Comparison of ENCODE assay signal across 9 mouse cellular contexts in genomic region chr6:120566911-120567909, GRCm38 (mm10). TPM values are rescaled to one million over a fixed set of nuclear protein-coding genes. Genes with fewer than 3 reads are reported as not detected.
DNase-seq lines count a peak whose midpoint lies in the region; ATAC-seq lines count a peak whose summit lies in the region.
"Had no signal": no experiment of that assay in that cellular context is flagged by ENCODE, and none has a peak within 500 bp of the region (broad histone marks: within the 10 kb centered on the region; RNA-seq: fewer than 3 reads in every experiment).

No protein-coding gene starts in this region.

- no peak overlapping the region for H3K4me2 ChIP-seq in neural tube, embryonic 14.5 days (ENCODE audit: low read depth, low read length)
- H3K4me2 ChIP-seq in neural tube, embryonic 15.5 days = no peak overlapping the region
- H3K4me2 ChIP-seq in liver, embryonic 16.5 days (ENCODE audit: low read depth, low read length) = no peak overlapping the region
- H3K4me2 ChIP-seq in kidney, embryonic 16.5 days (replicated peaks; ENCODE audit: low read depth, low read length) = no peak overlapping the region

- no peaks in the 10 kb centered on the region for H3K36me3 ChIP-seq in neural tube, embryonic 14.5 days (ENCODE audit: control insufficient read depth, insufficient read depth, low read length)
- no peaks in the 10 kb centered on the region for H3K36me3 ChIP-seq in neural tube, embryonic 15.5 days
- H3K36me3 ChIP-seq in liver, embryonic 16.5 days (ENCODE audit: control insufficient read depth, insufficient read depth) = no peaks in the 10 kb centered on the region
- no peaks in the 10 kb centered on the region for H3K36me3 ChIP-seq in kidney, embryonic 16.5 days (ENCODE audit: insufficient read depth, low read length)

- peak; percentile 17 to 49 for DNase-seq in adrenal gland, adult (ENCODE audit: inconsistent age in 2 of 2, low spot score in 1 of 2)
- DNase-seq in adrenal gland, adult 8-10 months = no peak
- DNase-seq in spleen, postnatal 14 days (ENCODE audit: low spot score in 2 of 2) = peak; percentile 28 to 62
- DNase-seq in layer of hippocampus, adult 9-10 months (ENCODE audit: low spot score) = no peak

- H3K9ac ChIP-seq in neural tube, embryonic 14.5 days (replicated peaks; ENCODE audit: low read depth, low read length) = no peak overlapping the region
- no peak overlapping the region for H3K9ac ChIP-seq in neural tube, embryonic 15.5 days (replicated peaks)
- H3K9ac ChIP-seq in liver, embryonic 16.5 days (ENCODE audit: low read depth, low read length) = no peak overlapping the region
- no peak overlapping the region for H3K9ac ChIP-seq in kidney, embryonic 16.5 days (replicated peaks; ENCODE audit: low read length)

- H3K9me3 ChIP-seq in neural tube, embryonic 14.5 days (ENCODE audit: control insufficient read depth, low read length) = no peaks in the 10 kb centered on the region
- no peaks in the 10 kb centered on the region for H3K9me3 ChIP-seq in neural tube, embryonic 15.5 days (replicated peaks)
- H3K9me3 ChIP-seq in liver, embryonic 16.5 days (replicated peaks; ENCODE audit: control insufficient read depth, low read length) = no peaks in the 10 kb centered on the region
- no peaks in the 10 kb centered on the region for H3K9me3 ChIP-seq in kidney, embryonic 16.5 days (ENCODE audit: low read length)

- H3K27ac ChIP-seq in neural tube, embryonic 14.5 days (ENCODE audit: low read depth, low read length) = 0 out of 2 replicates have a peak overlapping the region, but pooled peaks have one; percentile 10
- H3K27ac ChIP-seq in neural tube, embryonic 15.5 days (replicated peaks) = no peak overlapping the region
- H3K27ac ChIP-seq in liver, embryonic 16.5 days (ENCODE audit: low read length) = peak overlapping the region; percentile 32
- H3K27ac ChIP-seq in kidney, embryonic 16.5 days (ENCODE audit: low read length) = no peak overlapping the region

- no peaks in the 10 kb centered on the region for H3K27me3 ChIP-seq in neural tube, embryonic 14.5 days (ENCODE audit: control insufficient read depth, insufficient read depth, low read length)
- no peaks in the 10 kb centered on the region for H3K27me3 ChIP-seq in neural tube, embryonic 15.5 days (replicated peaks)
- H3K27me3 ChIP-seq in liver, embryonic 16.5 days (ENCODE audit: control insufficient read depth, insufficient read depth, low read depth, low read length) = no peaks in the 10 kb centered on the region
- no peaks in the 10 kb centered on the region for H3K27me3 ChIP-seq in kidney, embryonic 16.5 days (ENCODE audit: insufficient read depth, low read length)

- H3K4me1 ChIP-seq in neural tube, embryonic 14.5 days (ENCODE audit: control insufficient read depth, insufficient read depth, low read length) = no peaks in the 10 kb centered on the region
- no peaks in the 10 kb centered on the region for H3K4me1 ChIP-seq in neural tube, embryonic 15.5 days
- peaks cover 5% of the 10 kb centered on the region for H3K4me1 ChIP-seq in liver, embryonic 16.5 days (ENCODE audit: control insufficient read depth, low read depth, low read length)
- no peaks in the 10 kb centered on the region for H3K4me1 ChIP-seq in kidney, embryonic 16.5 days (ENCODE audit: insufficient read depth, low read length)

- no peak for ATAC-seq in neural tube, embryonic 14.5 days (ENCODE audit: low read depth)
- no peak for ATAC-seq in neural tube, embryonic 15.5 days (ENCODE audit: low FRiP score)
- peak; percentile 52 for ATAC-seq in liver, embryonic 16.5 days (ENCODE audit: low read depth)
- ATAC-seq in kidney, embryonic 16.5 days (ENCODE audit: low FRiP score, low TSS enrichment) = no peak

- 62% methylated on average over 18 of the region's 18 CpGs for WGBS in neural tube, embryonic 14.5 days
- WGBS in neural tube, embryonic 15.5 days = 58% methylated on average over 18 of the region's 18 CpGs
- 56% methylated on average over 18 of the region's 18 CpGs for WGBS in liver, embryonic 16.5 days (ENCODE audit: insufficient replicate concordance)
- WGBS in kidney, embryonic 16.5 days = 66% methylated on average over 18 of the region's 18 CpGs

- no peak overlapping the region for H3K4me3 ChIP-seq in neural tube, embryonic 14.5 days (ENCODE audit: low read depth, low read length)
- H3K4me3 ChIP-seq in neural tube, embryonic 15.5 days (replicated peaks) = no peak overlapping the region
- H3K4me3 ChIP-seq in liver, embryonic 16.5 days (ENCODE audit: low read depth, low read length) = no peak overlapping the region
- H3K4me3 ChIP-seq in kidney, embryonic 16.5 days (ENCODE audit: low read length) = no peak overlapping the region
- H3K4me3 ChIP-seq: erythroblast, embryonic 14.5 days had no signal

RNA-seq across cellular contexts. Expression of gene Hdhd5, which starts 36.1 kb away (rescaled TPM):
- total RNA-seq in adrenal gland, adult 8-10 months (2022) = 10 to 100 TPM; 35.7 to 48.0 (median 40.7) TPM
- polyA plus RNA-seq in neural tube, embryonic 14.5 days (2014; fragmentation: Nextera tagmentation; extraction: Ambion mirVana) = 11.8 and 14.2 TPM in 2 replicates
- 16.8 and 18.8 TPM in 2 replicates for polyA plus RNA-seq in neural tube, embryonic 15.5 days (2015; fragmentation: Nextera tagmentation; extraction: Ambion mirVana)
- polyA plus RNA-seq in liver, embryonic 16.5 days (2015; fragmentation: Nextera tagmentation; extraction: Ambion mirVana) = 8.9 and 9.5 TPM in 2 replicates
- 22.1 and 23.6 TPM in 2 replicates for polyA plus RNA-seq in kidney, embryonic 16.5 days (2015; fragmentation: Nextera tagmentation; extraction: Ambion mirVana)

Comparison
In these comparisons a context has a peak if more than half of its experiments do, and no peak if none do; other contexts are left out.
1. DNase-seq: peak in adrenal gland, adult (2 of 2) and spleen, postnatal 14 days (2 of 2); none in adrenal gland, adult 8-10 months (single experiment) and layer of hippocampus, adult 9-10 months (single experiment).
2. H3K27ac ChIP-seq: peak in neural tube, embryonic 14.5 days (single experiment) and liver, embryonic 16.5 days (single experiment); none in neural tube, embryonic 15.5 days (single experiment) and kidney, embryonic 16.5 days (single experiment).